Mouse (Mus musculus) midbrain, postnatal 0 days (tissue): ENCODE data around the gene Zfp382. TPM values are rescaled to one million over a fixed set of nuclear protein-coding genes. Genes with fewer than 3 reads are reported as not detected.

Experiments used
- ATAC-seq: fragments of 200-750 bp; cut with Nextera tagmentation; 2 replicates; pipeline ENCODE4 v1.8.0; 2017; ENCODE audit warnings: moderate number of reproducible peaks, mild to moderate bottlenecking, moderate TSS enrichment, moderate library complexity; ENCODE audit not compliant: low FRiP score
- DNase-seq: peaks from one replicate; pipeline ENCODE4 v3.0.0-alpha.2; 2015; ENCODE audit warnings: low spot score
- H3K27ac ChIP-seq: fragments of 300-500 bp; sonication (generic); 2 replicates; pipeline ENCODE4 v1.5.1; 2014; ENCODE audit warnings: low read depth, mild to moderate bottlenecking, low read length, mixed read lengths
- H3K27me3 ChIP-seq: fragments of 300-500 bp; sonication (generic); 2 replicates; pipeline ENCODE4 v1.6.1; 2014; ENCODE audit warnings: low read length, control low read depth, mixed read lengths; ENCODE audit not compliant: insufficient read depth
- H3K36me3 ChIP-seq: fragments of 300-500 bp; sonication (generic); 2 replicates; pipeline ENCODE4 v1.6.1; 2014; ENCODE audit warnings: low read length, control low read depth, mixed read lengths; ENCODE audit not compliant: insufficient read depth
- H3K4me1 ChIP-seq: fragments of 300-500 bp; sonication (generic); 2 replicates; pipeline ENCODE4 v1.6.1; 2014; ENCODE audit warnings: mild to moderate bottlenecking, control low read depth, antibody characterized with exemption, low read length, mixed read lengths; ENCODE audit not compliant: insufficient read depth
- H3K4me2 ChIP-seq: fragments of 300-500 bp; sonication (generic); 2 replicates; pipeline ENCODE4 v1.6.1; 2014; ENCODE audit warnings: low read depth, mild to moderate bottlenecking, low read length, mixed read lengths; ENCODE audit not compliant: poor library complexity, severe bottlenecking
- H3K4me3 ChIP-seq: fragments of 300-500 bp; sonication (generic); 2 replicates; pipeline ENCODE4 v1.5.1; 2014; ENCODE audit warnings: low read depth, mild to moderate bottlenecking, low read length, moderate library complexity
- H3K9ac ChIP-seq: fragments of 300-500 bp; sonication (generic); replicated peaks from 2 replicates; pipeline ENCODE4 v1.6.1; 2014; ENCODE audit warnings: mild to moderate bottlenecking, low read length, moderate library complexity, mixed read lengths; ENCODE audit not compliant: poor library complexity, severe bottlenecking
- H3K9me3 ChIP-seq: fragments of 300-500 bp; sonication (generic); 2 replicates; pipeline ENCODE4 v1.6.1; 2016; ENCODE audit warnings: low read length, control low read depth
- CTCF ChIP-seq: IDR thresholded peaks from 2 replicates; pipeline ENCODE4 v1.5.1; 2016; ENCODE audit warnings: antibody characterized with exemption, mild to moderate bottlenecking
- WGBS: fragments of 180-500 bp; shearing (Covaris S2); extraction: QIAGEN DNeasy Blood & Tissue Kit; methylation state at CpG from one replicate; pipeline ENCODE4 v1.1.7; 2014; 5-methylcytosine and 5-hydroxymethylcytosine counted together
- polyA plus RNA-seq: library from polyadenylated mRNA; unstranded; fragments of >200 nt; fragmentation: Nextera tagmentation; extraction: Ambion mirVana; gene quantifications from 2 replicates; pipeline ENCODE4 v1.2.1, GENCODE M21; 2015
- total RNA-seq: library from RNA; depleted of rRNA; stranded (reverse); fragments of >200 nt; gene quantifications from 2 replicates; pipeline ENCODE4 v1.2.3, GENCODE M21; 2014

Gene Zfp382
- total and polyA plus RNA-seq, 2 experiments from 2014 or later = 14.5 to 24.7 TPM

DNA sequence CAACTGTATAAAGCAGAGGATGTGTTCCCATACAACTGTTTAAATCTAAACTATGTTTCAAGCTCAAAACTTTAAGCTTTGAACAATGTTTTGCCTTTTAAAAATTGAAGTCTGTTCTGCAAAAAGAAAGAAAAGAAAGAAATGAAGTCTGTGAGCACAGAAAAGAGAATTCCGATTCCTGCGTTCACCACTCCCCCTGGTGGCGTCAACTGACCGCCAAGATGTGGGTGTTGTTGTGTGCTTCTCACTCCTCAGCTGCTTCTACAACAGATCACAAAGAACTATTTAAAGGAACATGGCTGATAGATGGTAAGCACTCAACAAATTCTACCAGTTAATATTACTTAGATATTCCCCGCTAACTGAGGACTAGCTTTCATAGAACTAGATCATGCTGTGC, 41.4 kb downstream of the Zfp382 start:
- no peak for DNase-seq
- Histone ChIP-seq H3K27me3 (no peaks in the 10 kb centered on the region), H3K9ac (no peak overlapping the region), H3K4me2 (no peak overlapping the region), H3K4me3 (no peak overlapping the region), H3K9me3 (peaks cover 11% of the 10 kb centered on the region; the same call in 1 of the 2 replicates), H3K36me3 (peaks cover 48% of the 10 kb centered on the region), H3K4me1 (peaks cover 3% of the 10 kb centered on the region; the same call in 1 of the 2 replicates), H3K27ac (no peak overlapping the region)
- no peak for TF ChIP-seq CTCF
- no peak for ATAC-seq
- WGBS = over 99% methylated on average over 5 of the region's 5 CpGs

DNA sequence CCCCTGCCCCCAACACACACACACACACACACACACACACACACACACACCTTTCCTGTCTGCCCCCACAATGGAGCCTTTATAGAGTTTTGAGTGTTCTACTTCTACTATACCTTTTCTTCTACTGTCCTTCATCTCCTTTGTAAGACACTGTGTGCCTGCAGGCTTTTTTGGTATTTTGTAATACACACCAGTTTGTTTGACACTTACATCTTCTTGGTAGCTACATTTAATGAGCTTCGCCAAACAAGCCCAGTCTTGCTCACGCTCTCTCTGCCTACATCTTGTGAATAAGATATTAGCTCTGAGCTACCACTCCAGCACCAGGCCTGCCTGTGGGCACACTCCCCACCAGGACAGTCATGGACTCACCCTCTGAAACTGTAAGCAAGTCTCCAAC, 43.0 kb downstream of the Zfp382 start:
- DNase-seq (no peak), ATAC-seq (no peak)
- H3K27me3 ChIP-seq = no peaks in the 10 kb centered on the region
- WGBS = 98% methylated on average over 2 of the region's 2 CpGs
- TF ChIP-seq CTCF = no peak
- H3K27ac ChIP-seq = no peak overlapping the region
- H3K4me3 ChIP-seq = no peak overlapping the region
- peaks cover 10% of the 10 kb centered on the region; the same call in 1 of the 2 replicates for H3K9me3 ChIP-seq
- peaks cover 4% of the 10 kb centered on the region; the same call in 1 of the 2 replicates for H3K4me1 ChIP-seq
- no peak overlapping the region for H3K4me2 ChIP-seq
- H3K9ac ChIP-seq = no peak overlapping the region
- H3K36me3 ChIP-seq = peaks cover 31% of the 10 kb centered on the region

DNA sequence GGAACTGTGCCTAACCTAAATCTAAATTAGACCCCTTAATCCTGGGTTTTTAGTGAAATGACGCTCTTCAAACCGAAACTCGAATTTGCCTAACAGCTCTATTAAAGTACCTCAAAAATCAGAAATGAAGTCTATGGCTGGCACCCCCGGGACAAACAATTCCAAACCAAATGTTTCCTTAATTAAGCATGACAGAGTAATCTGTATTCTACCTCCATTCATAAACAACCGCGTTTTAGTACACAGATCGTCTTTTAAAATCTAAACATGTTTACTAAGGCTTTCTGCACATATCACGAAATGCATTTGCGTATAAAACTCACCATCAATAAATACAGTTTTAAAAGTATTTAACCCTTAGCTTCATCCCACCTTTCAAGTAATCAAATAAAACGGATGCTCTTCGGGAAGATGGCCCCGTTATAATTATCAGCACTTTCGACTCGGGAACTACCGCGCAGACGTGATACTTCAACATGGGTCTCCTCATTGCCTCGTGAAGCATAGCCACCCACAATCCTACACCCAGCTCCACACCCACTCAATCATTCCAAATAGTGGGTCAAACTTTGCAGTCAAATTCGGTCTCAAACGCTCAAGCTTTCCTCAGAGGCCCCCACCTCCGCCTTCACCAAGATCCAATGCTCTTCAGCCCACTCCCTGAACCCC, 47.3 kb downstream of the Zfp382 start:
- H3K27me3 ChIP-seq = no peaks in the 10 kb centered on the region
- H3K4me3 ChIP-seq = peak overlapping the region; percentile 61
- no peak for TF ChIP-seq CTCF
- no peaks in the 10 kb centered on the region for H3K36me3 ChIP-seq
- H3K9me3 ChIP-seq = no peaks in the 10 kb centered on the region
- DNase-seq = peak; percentile 70
- ATAC-seq = peak; percentile 55
- H3K4me1 ChIP-seq = peaks cover 9% of the 10 kb centered on the region
- WGBS = 3% methylated on average over 21 of the region's 21 CpGs
- peak overlapping the region; percentile 67 for H3K4me2 ChIP-seq
- peak overlapping the region; percentile 89 for H3K27ac ChIP-seq
- H3K9ac ChIP-seq = peak overlapping the region; percentile 64

DNA sequence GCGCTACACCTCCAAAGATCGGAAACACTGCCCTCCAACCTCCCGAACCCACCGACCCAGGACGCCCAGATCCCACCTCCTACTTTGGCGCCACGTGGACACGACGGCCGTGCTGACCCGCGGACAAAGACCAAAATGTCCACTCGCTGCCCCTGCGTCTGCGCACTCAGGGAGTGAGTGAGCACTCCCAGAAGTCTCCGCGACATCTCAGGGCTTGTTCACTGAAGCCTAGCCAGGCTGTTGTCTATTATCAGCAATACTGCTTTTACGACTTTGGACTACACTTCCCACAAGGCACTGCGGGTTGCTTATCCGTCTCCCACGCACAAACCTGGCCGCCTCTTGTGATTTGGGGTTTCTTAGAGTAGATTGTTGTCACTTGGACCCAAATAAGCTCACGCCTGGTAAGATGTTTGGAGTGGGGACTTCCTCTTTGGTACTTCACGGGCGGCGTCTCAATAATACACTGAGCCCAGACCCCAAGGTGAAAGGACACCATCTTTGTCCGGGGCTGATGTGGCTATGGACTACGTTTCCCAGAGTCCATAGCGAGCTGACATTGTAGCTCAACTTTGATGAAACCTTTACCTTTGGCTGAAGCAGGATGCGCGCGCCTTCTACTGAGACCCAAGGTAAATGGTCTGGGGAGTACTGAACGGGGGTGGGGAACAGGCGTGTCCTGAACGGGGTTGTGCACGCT, 48.0 kb downstream of the Zfp382 start, which contains the start of gene Zfp146:
Gene Zfp146 (minus strand): TSS at position 168 of the 700 bp plus-strand sequence.
- H3K9me3 ChIP-seq = no peaks in the 10 kb centered on the region
- H3K27me3 ChIP-seq = no peaks in the 10 kb centered on the region
- H3K4me1 ChIP-seq = peaks cover 9% of the 10 kb centered on the region
- H3K4me3 ChIP-seq = peak within 1 kb of the TSS; percentile 61
- H3K4me2 ChIP-seq = peak within 1 kb of the TSS; percentile 67
- H3K36me3 ChIP-seq = no peaks in the 10 kb centered on the region
- H3K27ac ChIP-seq = peak within 1 kb of the TSS; percentile 89
- peak within 1 kb of the TSS; percentile 64 for H3K9ac ChIP-seq
- under 1% methylated on average over 36 of the region's 36 CpGs for WGBS
- DNase-seq = peak; percentile 99
- no peak for TF ChIP-seq CTCF
- ATAC-seq = peak; percentile 95

DNA sequence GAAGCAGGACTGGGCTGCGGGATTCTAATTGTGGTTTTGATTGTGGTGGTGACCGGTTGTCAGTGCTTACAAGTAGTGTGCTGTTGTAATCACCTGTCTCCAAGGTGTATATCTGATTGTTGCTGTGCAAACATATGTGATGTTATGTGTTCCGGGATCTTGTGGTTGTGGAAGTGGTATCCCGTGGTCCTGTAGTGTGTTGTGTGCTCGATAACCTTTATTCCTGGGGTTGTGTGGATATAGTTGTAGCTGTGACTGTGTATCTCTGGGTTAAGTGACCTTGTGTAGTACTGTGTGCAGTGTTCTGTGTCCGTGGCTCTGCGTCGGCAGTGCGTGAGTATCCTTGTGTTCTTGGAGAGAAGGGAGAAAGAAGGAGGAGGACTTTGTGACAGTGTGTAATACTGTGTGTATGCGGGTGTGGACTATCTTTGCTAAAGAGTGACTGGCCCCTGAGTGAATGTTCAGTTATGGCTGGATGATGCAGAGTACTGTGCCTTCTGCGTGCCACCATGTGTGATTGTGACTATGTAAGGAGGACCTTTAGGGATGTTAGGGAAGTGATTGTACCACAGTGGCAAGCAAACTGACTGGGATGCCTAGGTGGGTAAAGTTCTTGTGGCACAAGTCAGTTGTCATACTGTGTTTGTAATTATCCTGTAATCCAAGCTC, 48.7 kb downstream of the Zfp382 start:
- H3K27ac ChIP-seq = peak overlapping the region; percentile 89
- peaks cover 9% of the 10 kb centered on the region for H3K4me1 ChIP-seq
- WGBS = 23% methylated on average over 11 of the region's 11 CpGs
- peak overlapping the region; percentile 61 for H3K4me3 ChIP-seq
- H3K9ac ChIP-seq = peak overlapping the region; percentile 64
- H3K9me3 ChIP-seq = no peaks in the 10 kb centered on the region
- H3K36me3 ChIP-seq = no peaks in the 10 kb centered on the region
- peak overlapping the region; percentile 67 for H3K4me2 ChIP-seq
- H3K27me3 ChIP-seq = no peaks in the 10 kb centered on the region
- DNase-seq (no peak), ATAC-seq (peak; percentile 32; the same call in 1 of the 2 replicates)
- no peak for TF ChIP-seq CTCF
